Mouse (Mus musculus): ENCODE measurements around the gene Itsn2. TPM values are rescaled to one million over a fixed set of nuclear protein-coding genes. Genes with fewer than 3 reads are reported as not detected.
A peak's percentile ranks its signal among the peaks of the same experiment; 100 is the strongest.

Itsn2 gene
- total and polyA plus RNA-seq, 2 experiments from 2014 or later, result 20.9 to 28.1 TPM

GRCm38 (mm10) chr12:4598666-4599428, 6.4 kb downstream of the Itsn2 start:
- H3K4me3 ChIP-seq (ENCODE audit: low read depth, low read length), result no peak overlapping the region
- no peaks in the 10 kb centered on the region for H3K9me3 ChIP-seq (ENCODE audit: low read length)
- 70% methylated on average over 8 of the region's 8 CpGs for WGBS
- H3K9ac ChIP-seq, result no peak overlapping the region
- H3K27me3 ChIP-seq (ENCODE audit: insufficient read depth, low read length), result no peaks in the 10 kb centered on the region
- peaks cover 4% of the 10 kb centered on the region; the same call in 1 of the 2 replicates for H3K4me1 ChIP-seq (ENCODE audit: insufficient read depth)
- ATAC-seq, result no peak
- DNase-seq, result no peak
- H3K36me3 ChIP-seq (ENCODE audit: insufficient read depth), result no peaks in the 10 kb centered on the region; the same call in 1 of the 2 replicates
- no peak overlapping the region for H3K4me2 ChIP-seq (ENCODE audit: low read depth)
- TF ChIP-seq CTCF (IDR thresholded peaks at IDR 0.05; ENCODE audit: low read depth), result no peak
- H3K27ac ChIP-seq (ENCODE audit: low read depth, low read length), result no peak overlapping the region

- 69% methylated on average over 4 of the region's 4 CpGs for WGBS
- no peak for TF ChIP-seq CTCF (IDR thresholded peaks at IDR 0.05; ENCODE audit: low read depth)
- DNase-seq (no peak), ATAC-seq (no peak)
- H3K36me3 ChIP-seq (ENCODE audit: insufficient read depth), result no peaks in the 10 kb centered on the region; the same call in 1 of the 2 replicates
- H3K4me2 ChIP-seq (ENCODE audit: low read depth), result no peak overlapping the region
- H3K9ac ChIP-seq, result no peak overlapping the region
- H3K9me3 ChIP-seq (ENCODE audit: low read length), result no peaks in the 10 kb centered on the region
- H3K27ac ChIP-seq (ENCODE audit: low read depth, low read length), result no peak overlapping the region
- no peak overlapping the region for H3K4me3 ChIP-seq (ENCODE audit: low read depth, low read length)
- peaks cover 4% of the 10 kb centered on the region; the same call in 1 of the 2 replicates for H3K4me1 ChIP-seq (ENCODE audit: insufficient read depth)
- no peaks in the 10 kb centered on the region for H3K27me3 ChIP-seq (ENCODE audit: insufficient read depth, low read length)
These were observed 7.3 kb downstream of the Itsn2 start for GRCm38 (mm10) chr12:4599713-4600112.

- TF ChIP-seq CTCF (IDR thresholded peaks at IDR 0.05; ENCODE audit: low read depth), result no peak
- Histone ChIP-seq H3K9me3 (ENCODE audit: low read length) (no peaks in the 10 kb centered on the region), H3K4me1 (ENCODE audit: insufficient read depth) (no peaks in the 10 kb centered on the region), H3K27ac (ENCODE audit: low read depth, low read length) (no peak overlapping the region), H3K4me3 (ENCODE audit: low read depth, low read length) (no peak overlapping the region), H3K9ac (no peak overlapping the region), H3K4me2 (ENCODE audit: low read depth) (no peak overlapping the region), H3K27me3 (ENCODE audit: insufficient read depth, low read length) (no peaks in the 10 kb centered on the region), H3K36me3 (ENCODE audit: insufficient read depth) (no peaks in the 10 kb centered on the region; the same call in 1 of the 2 replicates)
- WGBS, result 14% methylated on average over 3 of the region's 3 CpGs
- ATAC-seq (no peak), DNase-seq (no peak)
These were observed 14.2 kb downstream of the Itsn2 start for GRCm38 (mm10) chr12:4606625-4607024.

GRCm38 (mm10) chr12:4614722-4615121, 22.3 kb downstream of the Itsn2 start:
- H3K4me1 ChIP-seq (ENCODE audit: insufficient read depth), result no peaks in the 10 kb centered on the region
- H3K9ac ChIP-seq, result no peak overlapping the region
- ATAC-seq (no peak), DNase-seq (no peak)
- TF ChIP-seq CTCF (IDR thresholded peaks at IDR 0.05; ENCODE audit: low read depth), result no peak
- H3K27me3 ChIP-seq (ENCODE audit: insufficient read depth, low read length), result no peaks in the 10 kb centered on the region
- no peak overlapping the region for H3K4me3 ChIP-seq (ENCODE audit: low read depth, low read length)
- WGBS, result 70% methylated on average over 2 of the region's 2 CpGs
- H3K36me3 ChIP-seq (ENCODE audit: insufficient read depth), result no peaks in the 10 kb centered on the region
- no peaks in the 10 kb centered on the region for H3K9me3 ChIP-seq (ENCODE audit: low read length)
- no peak overlapping the region for H3K4me2 ChIP-seq (ENCODE audit: low read depth)
- H3K27ac ChIP-seq (ENCODE audit: low read depth, low read length), result no peak overlapping the region

- DNase-seq, result no peak
- no peak for TF ChIP-seq CTCF (IDR thresholded peaks at IDR 0.05; ENCODE audit: low read depth)
- H3K4me2 ChIP-seq (ENCODE audit: low read depth), result no peak overlapping the region
- no peaks in the 10 kb centered on the region for H3K9me3 ChIP-seq (ENCODE audit: low read length)
- no peaks in the 10 kb centered on the region for H3K27me3 ChIP-seq (ENCODE audit: insufficient read depth, low read length)
- H3K9ac ChIP-seq, result no peak overlapping the region
- 76% methylated on average over 1 of the region's 1 CpGs for WGBS
- no peak for ATAC-seq
- no peak overlapping the region for H3K4me3 ChIP-seq (ENCODE audit: low read depth, low read length)
- no peak overlapping the region for H3K27ac ChIP-seq (ENCODE audit: low read depth, low read length)
- H3K4me1 ChIP-seq (ENCODE audit: insufficient read depth), result no peaks in the 10 kb centered on the region
- H3K36me3 ChIP-seq (ENCODE audit: insufficient read depth), result no peaks in the 10 kb centered on the region
These were observed 31.8 kb downstream of the Itsn2 start for GRCm38 (mm10) chr12:4624201-4624600.

GRCm38 (mm10) chr12:4632957-4633356, 40.5 kb downstream of the Itsn2 start:
- Histone ChIP-seq H3K36me3 (ENCODE audit: insufficient read depth) (peaks cover 47% of the 10 kb centered on the region), H3K4me2 (ENCODE audit: low read depth) (no peak overlapping the region), H3K27ac (ENCODE audit: low read depth, low read length) (no peak overlapping the region), H3K9me3 (ENCODE audit: low read length) (no peaks in the 10 kb centered on the region), H3K4me1 (ENCODE audit: insufficient read depth) (no peaks in the 10 kb centered on the region), H3K4me3 (ENCODE audit: low read depth, low read length) (no peak overlapping the region), H3K9ac (no peak overlapping the region), H3K27me3 (ENCODE audit: insufficient read depth, low read length) (no peaks in the 10 kb centered on the region)
- ATAC-seq, result no peak
- no peak for TF ChIP-seq CTCF (IDR thresholded peaks at IDR 0.05; ENCODE audit: low read depth)
- no peak for DNase-seq
- 92% methylated on average over 8 of the region's 8 CpGs for WGBS

GRCm38 (mm10) chr12:4638438-4638837, 46.0 kb downstream of the Itsn2 start:
- H3K4me1 ChIP-seq (ENCODE audit: insufficient read depth), result no peaks in the 10 kb centered on the region
- no peak overlapping the region for H3K4me2 ChIP-seq (ENCODE audit: low read depth)
- DNase-seq, result no peak
- no peaks in the 10 kb centered on the region for H3K27me3 ChIP-seq (ENCODE audit: insufficient read depth, low read length)
- H3K36me3 ChIP-seq (ENCODE audit: insufficient read depth), result peaks cover 49% of the 10 kb centered on the region
- no peak for ATAC-seq
- no peak overlapping the region for H3K9ac ChIP-seq
- 92% methylated on average over 1 of the region's 1 CpGs for WGBS
- no peaks in the 10 kb centered on the region for H3K9me3 ChIP-seq (ENCODE audit: low read length)
- no peak overlapping the region for H3K4me3 ChIP-seq (ENCODE audit: low read depth, low read length)
- 0 out of 2 replicates have a peak, but pooled peaks have one; percentile 8 for TF ChIP-seq CTCF (IDR thresholded peaks at IDR 0.05; ENCODE audit: low read depth)
- no peak overlapping the region for H3K27ac ChIP-seq (ENCODE audit: low read depth, low read length)

Data from forebrain, postnatal 0 days (tissue).